Mouse (Mus musculus) embryonic facial prominence, embryonic 15.5 days (tissue): ENCODE results near the gene Tcf19. TPM values are rescaled to one million over a fixed set of nuclear protein-coding genes. Genes with fewer than 3 reads are reported as not detected.
"Not testable (repeated sequence)": the region's sequence is repeated elsewhere in the genome, so short reads cannot be mapped to it uniquely, and the experiment has no call there.

ENCODE experiments used
- ATAC-seq: fragments of 200-750 bp; cut with Nextera tagmentation; 2 replicates; pipeline ENCODE4 v1.8.0; 2017; ENCODE audit warnings: low read depth, moderate TSS enrichment; ENCODE audit not compliant: insufficient number of reproducible peaks, low FRiP score, low TSS enrichment
- H3K27ac ChIP-seq: fragments of 300-500 bp; sonication (generic); replicated peaks from 2 replicates; pipeline ENCODE4 v1.5.1; 2015; ENCODE audit warnings: mild to moderate bottlenecking, inconsistent platforms
- H3K27me3 ChIP-seq: fragments of 300-500 bp; sonication (generic); 2 replicates; pipeline ENCODE4 v1.6.1; 2015; ENCODE audit warnings: inconsistent platforms
- H3K36me3 ChIP-seq: fragments of 300-500 bp; sonication (generic); 2 replicates; pipeline ENCODE4 v1.6.1; 2015; ENCODE audit warnings: mild to moderate bottlenecking, inconsistent platforms
- H3K4me1 ChIP-seq: fragments of 300-500 bp; sonication (generic); 2 replicates; pipeline ENCODE4 v1.6.1; 2015; ENCODE audit warnings: inconsistent platforms
- H3K4me2 ChIP-seq: fragments of 300-500 bp; sonication (generic); replicated peaks from 2 replicates; pipeline ENCODE4 v1.6.1; 2015; ENCODE audit warnings: mild to moderate bottlenecking, inconsistent platforms
- H3K4me3 ChIP-seq: fragments of 300-500 bp; sonication (generic); replicated peaks from 2 replicates; pipeline ENCODE4 v1.5.1; 2015; ENCODE audit warnings: mild to moderate bottlenecking, inconsistent platforms
- H3K9ac ChIP-seq: fragments of 300-500 bp; sonication (generic); 2 replicates; pipeline ENCODE4 v1.6.1; 2015; ENCODE audit warnings: inconsistent platforms
- H3K9me3 ChIP-seq: fragments of 300-500 bp; sonication (generic); replicated peaks from 2 replicates; pipeline ENCODE4 v1.6.1; 2016; ENCODE audit warnings: inconsistent platforms
- WGBS: fragments of 180-500 bp; shearing (Covaris S2); methylation state at CpG from one replicate; pipeline ENCODE4 v1.1.7; 2015; 5-methylcytosine and 5-hydroxymethylcytosine counted together
- polyA plus RNA-seq: library from polyadenylated mRNA; unstranded; fragments of >200 nt; fragmentation: Nextera tagmentation; extraction: Ambion mirVana; gene quantifications from 2 replicates; pipeline ENCODE4 v1.2.1, GENCODE M21; 2015

Tcf19 gene
- polyA plus RNA-seq, 1 experiment from 2014 or later, result 86.2 TPM

DNA sequence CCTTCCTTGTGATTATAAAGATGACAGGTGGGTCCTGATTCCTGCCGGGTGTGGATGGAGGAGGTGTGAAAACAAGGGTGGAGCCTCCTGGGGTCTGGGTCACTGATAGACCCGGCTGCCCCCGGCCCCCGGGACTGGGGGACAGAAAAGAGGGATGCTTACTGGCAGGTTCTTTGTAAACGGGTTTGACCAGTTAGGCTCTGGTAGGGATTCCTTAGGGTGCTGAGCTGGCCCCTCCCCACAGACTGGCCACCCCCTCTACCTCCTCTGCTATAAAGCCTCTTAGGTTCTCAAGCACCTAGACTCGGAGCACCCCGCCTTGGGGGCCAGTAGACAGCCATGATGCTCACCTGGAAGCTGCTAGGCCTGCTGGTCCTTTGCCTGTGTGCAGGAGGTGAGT is 16.3 kb upstream of the Tcf19 start, which contains the start of gene Psors1c2:
Gene Psors1c2 (plus strand): TSS at position 301 of the 400 bp plus-strand sequence.
- no peak for ATAC-seq
- 0 out of 2 replicates have a peak within 1 kb of the TSS, but pooled peaks have one; percentile 17 for H3K27ac ChIP-seq
- no peaks in the 10 kb centered on the region for H3K27me3 ChIP-seq
- H3K4me1 ChIP-seq, result peaks cover 5% of the 10 kb centered on the region; the same call in 1 of the 2 replicates
- no peaks in the 10 kb centered on the region for H3K9me3 ChIP-seq
- H3K36me3 ChIP-seq, result peaks cover 29% of the 10 kb centered on the region
- H3K4me3 ChIP-seq, result no peak within 1 kb of the TSS
- H3K4me2 ChIP-seq, result no peak within 1 kb of the TSS
- H3K9ac ChIP-seq, result no peak within 1 kb of the TSS
- WGBS, result 34% methylated on average over 7 of the region's 7 CpGs

DNA sequence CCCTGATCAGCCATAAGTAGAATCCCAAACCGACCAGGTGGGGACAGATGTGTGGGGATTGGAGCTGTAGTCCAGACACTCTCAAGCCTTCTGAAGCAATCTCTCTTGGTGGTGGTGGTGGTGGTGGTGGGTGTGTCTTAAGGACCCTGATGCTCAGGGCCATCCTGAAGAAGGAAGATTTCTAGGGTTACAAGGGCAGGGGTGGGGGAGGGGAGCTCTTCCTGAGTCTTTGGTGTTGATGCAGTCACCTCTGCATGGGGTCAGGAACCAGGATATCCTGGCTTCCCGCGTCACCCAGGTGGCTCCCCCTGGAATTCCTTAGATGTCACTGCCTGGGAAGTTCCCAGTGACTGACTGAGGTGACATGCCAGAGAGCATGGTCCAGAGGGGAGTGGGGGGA is 15.7 kb upstream of the Tcf19 start:
- peaks cover 5% of the 10 kb centered on the region; the same call in 1 of the 2 replicates for H3K4me1 ChIP-seq
- no peak overlapping the region for H3K4me2 ChIP-seq
- no peak for ATAC-seq
- no peak overlapping the region for H3K9ac ChIP-seq
- H3K4me3 ChIP-seq, result no peak overlapping the region
- H3K9me3 ChIP-seq, result no peaks in the 10 kb centered on the region
- no peaks in the 10 kb centered on the region for H3K27me3 ChIP-seq
- no peak overlapping the region for H3K27ac ChIP-seq
- WGBS, result 11% methylated on average over 3 of the region's 3 CpGs
- peaks cover 33% of the 10 kb centered on the region for H3K36me3 ChIP-seq

DNA sequence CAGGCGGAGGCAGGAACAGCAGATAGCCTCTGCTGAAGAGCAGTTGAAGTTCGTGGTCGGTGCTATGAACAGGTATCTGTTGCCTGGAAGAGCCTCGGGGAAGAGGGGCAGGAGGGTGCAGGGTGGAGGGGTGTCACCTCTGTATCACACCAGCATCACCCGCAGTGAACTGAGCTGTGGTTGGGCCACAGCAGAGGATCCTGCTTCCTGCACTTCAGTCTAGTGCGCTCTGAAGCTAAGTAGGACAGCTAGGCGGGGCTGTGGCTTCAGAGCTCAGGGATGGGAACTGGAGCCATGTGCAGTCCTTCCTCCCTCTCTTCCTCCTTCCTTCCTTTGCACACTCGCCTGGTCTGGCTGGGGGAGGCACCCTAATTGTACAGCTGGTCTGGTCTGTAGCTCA is 10.0 kb upstream of the Tcf19 start:
- ATAC-seq, result no peak

DNA sequence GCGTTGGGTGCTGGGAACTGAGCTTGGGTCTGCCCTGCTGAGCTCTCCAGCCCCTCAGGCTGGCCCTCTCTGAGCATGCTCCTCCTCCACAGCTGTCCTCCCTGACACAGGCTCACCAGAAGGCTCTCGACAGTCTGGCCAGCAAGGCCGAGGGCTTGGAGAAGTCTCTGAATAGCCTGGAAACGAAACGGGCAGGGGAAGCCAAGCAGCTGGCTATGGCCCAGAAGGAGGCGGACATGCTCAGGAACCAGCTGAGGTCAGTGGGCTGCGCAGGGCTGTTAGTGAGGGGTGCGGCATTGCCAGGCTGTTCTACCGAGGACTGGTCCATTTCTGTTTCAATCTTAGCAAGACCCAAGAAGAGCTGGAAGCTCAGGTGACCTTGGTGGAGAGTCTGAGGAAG is 7.7 kb upstream of the Tcf19 start:
- H3K9ac ChIP-seq, result no peak overlapping the region
- WGBS, result 87% methylated on average over 9 of the region's 9 CpGs

More for the DNA sequence above, 10.0 kb upstream of the Tcf19 start:
- no peak overlapping the region for H3K4me2 ChIP-seq
- H3K27ac ChIP-seq, result no peak overlapping the region
- H3K9me3 ChIP-seq, result no peaks in the 10 kb centered on the region
- 78% methylated on average over 8 of the region's 8 CpGs for WGBS
- no peaks in the 10 kb centered on the region for H3K27me3 ChIP-seq
- no peak overlapping the region for H3K4me3 ChIP-seq
- H3K4me1 ChIP-seq, result no peaks in the 10 kb centered on the region
- peaks cover 66% of the 10 kb centered on the region for H3K36me3 ChIP-seq
- no peak overlapping the region for H3K9ac ChIP-seq

DNA sequence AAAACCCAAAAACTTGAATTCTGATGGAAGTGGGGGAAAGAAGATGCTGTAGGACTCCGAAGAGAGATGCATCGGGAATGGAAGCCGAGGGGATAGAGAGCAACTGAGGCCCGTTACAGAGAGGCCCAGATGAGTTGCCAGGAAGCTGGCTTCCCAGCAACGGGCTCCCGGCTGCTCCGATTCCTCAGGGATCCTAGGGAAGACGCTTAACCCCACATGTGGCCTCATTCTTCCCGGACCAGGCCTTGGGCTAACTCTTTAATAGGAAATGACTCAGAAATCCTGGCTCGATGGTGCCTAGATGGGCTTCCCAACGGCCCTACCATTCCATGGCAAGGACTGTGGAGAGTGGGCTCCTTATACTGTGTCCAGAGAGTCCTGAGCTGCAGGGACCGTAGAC is 902 bp upstream of the Tcf19 start:
- ATAC-seq, result no peak
- Histone ChIP-seq H3K4me1 (peaks cover 34% of the 10 kb centered on the region), H3K4me2 (peak overlapping the region; percentile 83), H3K27ac (peak overlapping the region; percentile 68), H3K9me3 (no peaks in the 10 kb centered on the region), H3K4me3 (peak overlapping the region; percentile 65), H3K36me3 (peaks cover 23% of the 10 kb centered on the region), H3K9ac (peak overlapping the region; percentile 47), H3K27me3 (no peaks in the 10 kb centered on the region)
- 4% methylated on average over 12 of the region's 12 CpGs for WGBS

More for the DNA sequence above, 7.7 kb upstream of the Tcf19 start:
- no peak for ATAC-seq
- H3K27ac ChIP-seq, result no peak overlapping the region
- no peaks in the 10 kb centered on the region for H3K4me1 ChIP-seq
- no peaks in the 10 kb centered on the region for H3K27me3 ChIP-seq
- H3K9me3 ChIP-seq, result no peaks in the 10 kb centered on the region
- no peak overlapping the region for H3K4me2 ChIP-seq
- peaks cover 63% of the 10 kb centered on the region for H3K36me3 ChIP-seq
- no peak overlapping the region for H3K4me3 ChIP-seq

DNA sequence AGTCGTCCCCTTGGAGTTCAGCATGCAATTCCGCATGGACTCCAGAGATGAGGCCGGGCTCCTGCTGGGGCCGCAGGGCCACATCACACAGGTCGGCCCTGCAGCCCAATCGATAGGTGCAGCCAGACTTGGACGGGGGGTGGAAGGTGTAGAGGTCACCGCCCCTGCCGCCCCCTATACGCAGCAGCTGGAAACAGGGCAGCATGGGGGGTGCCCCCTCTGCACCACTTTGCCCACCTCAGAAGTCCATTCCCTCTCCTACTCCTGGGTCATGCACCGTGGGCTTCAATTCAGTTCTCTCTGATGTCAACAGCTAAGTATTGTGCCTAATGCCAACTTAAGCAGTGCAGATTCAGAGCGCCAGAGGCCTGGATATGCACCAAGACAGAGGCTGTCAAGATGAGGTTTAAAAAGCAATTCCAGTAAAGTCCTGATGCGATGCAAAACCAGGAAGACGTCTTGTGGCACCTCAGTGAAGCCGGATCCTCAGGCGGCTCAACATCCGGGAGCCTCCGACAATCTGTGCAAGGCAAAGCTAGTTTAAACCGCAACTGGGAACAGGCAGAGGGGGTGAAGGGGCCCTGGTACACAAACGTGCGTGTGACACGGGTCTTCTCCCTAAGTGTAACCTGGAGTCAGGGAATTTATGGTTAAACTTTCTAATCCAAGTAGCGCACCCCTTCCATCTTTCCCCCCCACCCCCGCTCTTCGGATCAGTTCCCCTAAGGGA is 548 bp downstream of the Tcf19 start:
- Histone ChIP-seq H3K27ac (peak overlapping the region; percentile 58; the same call in 1 of the 2 replicates), H3K4me1 (peaks cover 34% of the 10 kb centered on the region), H3K9me3 (no peaks in the 10 kb centered on the region), H3K9ac (peak overlapping the region; percentile 53), H3K4me3 (peak overlapping the region; percentile 65), H3K36me3 (peaks cover 13% of the 10 kb centered on the region; the same call in 1 of the 2 replicates), H3K27me3 (no peaks in the 10 kb centered on the region), H3K4me2 (peak overlapping the region; percentile 83)
- 5% methylated on average over 25 of the region's 25 CpGs for WGBS
- no peak for ATAC-seq

DNA sequence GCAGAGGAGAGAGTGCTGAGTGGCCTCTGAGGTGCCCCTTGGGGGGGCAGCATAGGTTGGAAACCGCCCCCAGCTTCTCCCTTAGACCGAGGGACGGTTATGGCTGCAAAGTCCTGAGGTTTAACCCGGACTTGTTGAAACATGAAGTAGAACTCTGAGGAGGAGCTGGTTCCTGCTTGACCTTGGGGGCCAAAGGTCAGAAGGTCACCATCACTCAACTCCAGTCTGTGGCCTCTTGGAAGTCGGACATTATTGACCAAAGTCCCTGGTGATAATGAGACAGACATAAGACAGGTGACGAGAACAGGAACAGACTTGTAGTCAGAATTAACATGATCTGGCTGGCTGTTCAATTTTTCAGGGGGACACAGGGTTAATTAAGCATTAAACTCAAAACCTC is 1.9 kb downstream of the Tcf19 start:
- Histone ChIP-seq H3K9ac (no peak overlapping the region), H3K4me1 (peaks cover 34% of the 10 kb centered on the region), H3K9me3 (no peaks in the 10 kb centered on the region), H3K27ac (no peak overlapping the region), H3K4me3 (peak overlapping the region; percentile 65), H3K27me3 (no peaks in the 10 kb centered on the region), H3K4me2 (peak overlapping the region; percentile 83), H3K36me3 (peaks cover 7% of the 10 kb centered on the region; the same call in 1 of the 2 replicates)
- no peak for ATAC-seq
- whole genome bisulfite sequencing, result 34% methylated on average over 6 of the region's 6 CpGs

DNA sequence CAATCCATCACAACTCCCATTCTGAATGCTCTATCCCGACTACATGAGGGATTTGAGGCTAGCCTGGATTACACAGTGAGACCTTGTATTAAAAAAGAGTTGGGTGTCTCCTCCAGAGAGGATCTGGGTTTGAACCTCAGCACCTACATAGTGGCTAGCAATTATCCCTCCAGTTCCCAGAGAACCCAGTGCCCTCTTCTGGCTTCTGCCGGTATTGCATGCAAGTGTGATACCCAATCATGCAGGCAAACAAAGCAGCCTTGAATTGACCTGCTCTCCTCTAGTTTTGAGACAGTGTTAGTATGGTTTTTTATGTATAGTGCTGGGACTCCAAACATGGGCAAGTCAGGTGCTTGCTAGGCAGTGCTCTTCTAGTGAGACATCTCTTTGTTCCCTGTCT is 2.7 kb downstream of the Tcf19 start:
- H3K9me3 ChIP-seq, result no peaks in the 10 kb centered on the region
- no peak for ATAC-seq
- no peak overlapping the region for H3K4me3 ChIP-seq
- peaks cover 7% of the 10 kb centered on the region; the same call in 1 of the 2 replicates for H3K36me3 ChIP-seq
- H3K9ac ChIP-seq, result no peak overlapping the region
- peaks cover 41% of the 10 kb centered on the region for H3K4me1 ChIP-seq
- H3K4me2 ChIP-seq, result peak overlapping the region; percentile 83
- 14% methylated on average over 2 of the region's 2 CpGs for WGBS
- no peak overlapping the region for H3K27ac ChIP-seq
- 0 out of 2 replicates have a peak, but pooled peaks cover 2% of the 10 kb centered on the region for H3K27me3 ChIP-seq

DNA sequence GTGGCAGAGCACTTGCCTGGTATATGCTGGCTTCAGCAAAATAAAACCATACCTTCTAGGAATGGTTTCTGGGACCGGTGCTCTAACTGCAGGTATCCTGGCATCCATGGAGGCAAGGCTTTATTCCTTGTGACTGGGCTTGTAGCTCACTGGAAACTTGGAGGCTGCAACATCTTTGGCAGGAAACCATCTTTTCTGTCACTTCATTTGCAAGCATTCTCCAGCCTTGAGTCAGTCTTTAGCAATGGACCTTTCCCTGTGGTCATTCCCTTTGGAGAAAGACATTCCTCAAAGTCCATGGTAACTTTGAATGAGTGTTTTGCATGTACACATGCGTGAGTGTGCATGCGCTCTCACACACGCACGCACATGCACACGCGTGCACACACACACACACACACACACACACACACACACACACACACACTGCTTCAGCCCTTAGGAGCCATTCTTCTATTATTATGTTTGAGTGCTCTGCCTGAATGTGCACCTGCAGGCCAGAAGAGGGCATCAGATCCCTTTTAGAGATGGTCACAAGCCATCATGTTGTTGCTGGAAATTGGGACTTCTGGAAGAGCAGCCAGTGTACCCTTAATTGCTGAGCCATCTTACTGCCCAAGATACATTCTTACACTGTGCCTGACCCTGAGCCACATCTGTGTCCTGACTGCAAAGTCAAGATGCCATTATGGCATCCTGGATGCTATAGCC is 3.6 kb downstream of the Tcf19 start:
- ATAC-seq, result no peak
- Histone ChIP-seq H3K36me3 (peaks cover 7% of the 10 kb centered on the region; the same call in 1 of the 2 replicates), H3K27ac (no peak overlapping the region), H3K9me3 (no peaks in the 10 kb centered on the region), H3K4me1 (peaks cover 38% of the 10 kb centered on the region), H3K4me3 (no peak overlapping the region), H3K4me2 (no peak overlapping the region), H3K9ac (no peak overlapping the region), H3K27me3 (0 out of 2 replicates have a peak, but pooled peaks cover 4% of the 10 kb centered on the region)
- WGBS, result 94% methylated on average over 7 of the region's 7 CpGs

DNA sequence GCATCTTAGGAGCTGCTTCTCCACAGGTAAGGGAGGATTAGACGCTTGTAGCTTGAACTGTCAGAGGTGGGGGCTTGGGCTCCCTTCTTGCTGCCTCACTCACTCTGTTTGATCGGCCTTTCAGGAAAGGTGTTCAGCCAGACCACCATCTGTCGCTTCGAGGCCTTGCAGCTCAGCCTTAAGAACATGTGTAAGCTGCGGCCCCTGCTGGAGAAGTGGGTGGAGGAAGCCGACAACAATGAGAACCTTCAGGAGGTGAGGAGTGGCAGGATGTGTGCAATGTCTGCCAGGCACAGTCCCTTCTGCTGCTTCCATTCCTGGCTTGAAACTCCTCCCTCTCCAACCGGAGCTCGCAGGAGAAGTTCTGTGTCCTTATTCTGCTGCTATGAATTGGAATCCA is 7.3 kb downstream of the Tcf19 start:
- Histone ChIP-seq H3K27ac (no peak overlapping the region), H3K27me3 (peaks cover 33% of the 10 kb centered on the region), H3K9ac (no peak overlapping the region), H3K4me2 (no peak overlapping the region), H3K36me3 (peaks cover 7% of the 10 kb centered on the region; the same call in 1 of the 2 replicates), H3K9me3 (no peaks in the 10 kb centered on the region), H3K4me3 (no peak overlapping the region), H3K4me1 (peaks cover 10% of the 10 kb centered on the region)
- ATAC-seq, result no peak
- WGBS, result 16% methylated on average over 8 of the region's 8 CpGs

DNA sequence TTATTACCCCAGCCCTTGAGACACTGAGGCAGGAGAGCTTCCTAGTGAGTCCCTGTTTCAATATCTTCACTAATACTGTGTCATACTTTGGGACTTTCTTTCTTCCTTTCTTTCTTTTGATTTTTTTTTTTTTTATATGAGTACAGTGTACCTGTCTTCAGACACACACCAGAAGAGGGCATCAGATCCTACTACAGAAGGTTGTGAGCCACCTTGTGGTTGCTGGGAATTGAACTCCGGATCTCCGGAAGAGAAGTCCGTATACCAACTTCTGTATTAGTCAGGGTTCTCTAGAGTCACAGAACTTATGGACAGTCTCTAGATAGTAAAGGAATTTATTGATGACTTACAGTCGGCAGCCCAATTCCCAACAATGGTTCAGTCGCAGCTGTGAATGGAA is 8.3 kb downstream of the Tcf19 start:
- H3K4me2 ChIP-seq, H3K9ac ChIP-seq, H3K27ac ChIP-seq, H3K36me3 ChIP-seq, H3K4me3 ChIP-seq, H3K4me1 ChIP-seq, ATAC-seq, H3K9me3 ChIP-seq: not testable (repeated sequence)
- WGBS, result 53% methylated on average over 5 of the region's 5 CpGs
- H3K27me3 ChIP-seq, result peaks cover 33% of the 10 kb centered on the region
